Mouse (Mus musculus): ENCODE measurements at regions not wholly inside any gene's neighbourhood (a gene's known extent, or its start where the extent isn't known, plus 50 kb on each side); places are given as distances from the start of the nearest gene placed in this dataset.

DNA sequence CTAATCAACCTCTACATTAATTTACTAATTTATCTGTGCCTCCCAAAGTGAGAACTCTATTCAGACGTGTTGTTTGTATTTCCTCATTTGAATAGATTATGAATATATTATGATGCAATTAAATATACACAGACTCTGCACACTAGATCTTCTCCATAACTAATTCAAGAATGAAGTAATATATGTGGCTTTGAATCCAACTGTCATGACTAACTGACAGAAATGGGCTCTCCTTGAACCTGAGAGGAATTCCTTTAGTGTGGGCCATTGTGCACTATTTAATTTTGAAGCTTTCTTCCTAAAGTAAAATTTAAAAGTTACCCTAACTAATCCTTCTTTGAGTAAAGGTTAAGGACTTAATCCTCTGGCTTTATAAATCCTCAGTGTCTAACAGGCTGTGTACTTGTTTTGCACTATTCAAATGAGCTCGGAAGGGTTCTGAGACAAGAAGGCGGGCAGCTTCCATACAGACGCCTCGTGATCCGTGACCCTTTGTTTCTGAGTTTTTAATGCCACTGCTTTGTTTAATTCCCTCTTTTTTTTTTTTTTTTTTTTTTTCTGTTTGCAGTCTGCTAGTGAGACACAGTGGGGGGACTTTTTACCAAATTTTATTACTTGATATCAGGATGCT is 128.0 kb upstream of the Sox2 start:
- no peak for DNase-seq

GRCm38 (mm10) chr3:34521357-34522053 is 128.7 kb upstream of the Sox2 start:
- DNase-seq = no peak

GRCm38 (mm10) chr3:34512503-34513145 is 137.6 kb upstream of the Sox2 start:
- DNase-seq = no peak

GRCm38 (mm10) chr3:34510723-34511122 is 139.5 kb upstream of the Sox2 start:
- no peak for DNase-seq

- no peak for DNase-seq
These were observed 141.0 kb upstream of the Sox2 start for GRCm38 (mm10) chr3:34509160-34509559.

DNA sequence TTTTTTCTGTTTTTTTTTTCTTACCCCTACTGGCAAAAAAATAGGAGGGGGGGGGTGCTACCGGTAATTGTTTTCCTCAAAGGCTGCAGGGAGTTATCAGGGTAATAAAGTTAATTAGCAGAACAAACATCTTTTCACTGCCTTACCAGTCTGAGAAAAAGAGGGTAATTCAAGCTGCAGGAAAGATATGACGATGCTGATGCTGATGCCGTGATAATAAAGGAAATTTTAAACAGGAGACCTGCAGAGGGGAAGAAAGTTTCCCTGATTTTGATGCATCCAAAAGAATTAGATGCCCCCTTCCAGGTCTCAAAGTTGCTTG is 145.7 kb upstream of the Sox2 start:
- DNase-seq = no peak

GRCm38 (mm10) chr3:34503874-34504572 is 146.2 kb upstream of the Sox2 start:
- DNase-seq = no peak

DNA sequence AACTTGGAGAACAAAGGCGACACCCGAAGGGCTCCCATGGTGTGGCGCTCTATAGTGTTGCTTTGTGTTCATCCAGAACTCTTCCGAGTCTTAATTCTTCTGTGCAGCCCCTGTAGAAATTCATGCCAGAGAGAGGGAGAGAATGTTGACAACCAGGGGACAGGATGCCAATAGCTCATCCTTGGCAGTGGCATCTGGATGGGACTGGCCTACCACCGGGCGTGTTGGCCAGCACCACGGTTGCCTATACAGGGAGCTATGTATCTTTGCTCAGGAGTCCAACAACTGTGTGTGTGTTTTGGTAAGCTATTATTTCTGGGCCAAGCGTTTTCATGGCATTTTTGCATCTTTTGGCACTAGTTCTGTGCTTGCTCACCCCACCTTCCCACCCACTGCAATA is 153.4 kb upstream of the Sox2 start:
- no peak for DNase-seq

- DNase-seq = no peak
These were observed 154.6 kb upstream of the Sox2 start for GRCm38 (mm10) chr3:34495615-34496014.

DNA sequence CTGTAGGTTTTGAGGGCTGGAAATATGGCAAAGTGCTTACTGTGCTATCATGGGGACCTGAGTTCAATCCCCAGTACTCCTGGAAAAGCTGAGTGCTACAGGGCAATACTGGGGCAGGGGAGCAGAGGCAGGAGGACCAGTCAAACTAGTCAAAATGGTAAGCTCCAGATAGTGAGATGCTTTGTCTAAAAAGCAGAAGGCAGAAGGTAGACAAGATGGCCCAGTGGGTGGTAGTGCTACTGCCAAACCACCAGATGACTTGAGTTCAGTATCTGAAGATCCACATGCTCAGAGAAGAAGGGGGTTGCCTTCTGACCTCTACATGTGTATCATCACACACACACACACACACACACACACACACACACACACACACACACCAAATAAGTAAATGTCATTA is 156.3 kb upstream of the Sox2 start:
- DNase-seq = no peak

GRCm38 (mm10) chr3:34489008-34489407 is 161.2 kb upstream of the Sox2 start:
- no peak for DNase-seq

GRCm38 (mm10) chr3:34486441-34487050 is 163.7 kb upstream of the Sox2 start:
- DNase-seq = peak in 1 of 2 experiments; percentile 2

DNA sequence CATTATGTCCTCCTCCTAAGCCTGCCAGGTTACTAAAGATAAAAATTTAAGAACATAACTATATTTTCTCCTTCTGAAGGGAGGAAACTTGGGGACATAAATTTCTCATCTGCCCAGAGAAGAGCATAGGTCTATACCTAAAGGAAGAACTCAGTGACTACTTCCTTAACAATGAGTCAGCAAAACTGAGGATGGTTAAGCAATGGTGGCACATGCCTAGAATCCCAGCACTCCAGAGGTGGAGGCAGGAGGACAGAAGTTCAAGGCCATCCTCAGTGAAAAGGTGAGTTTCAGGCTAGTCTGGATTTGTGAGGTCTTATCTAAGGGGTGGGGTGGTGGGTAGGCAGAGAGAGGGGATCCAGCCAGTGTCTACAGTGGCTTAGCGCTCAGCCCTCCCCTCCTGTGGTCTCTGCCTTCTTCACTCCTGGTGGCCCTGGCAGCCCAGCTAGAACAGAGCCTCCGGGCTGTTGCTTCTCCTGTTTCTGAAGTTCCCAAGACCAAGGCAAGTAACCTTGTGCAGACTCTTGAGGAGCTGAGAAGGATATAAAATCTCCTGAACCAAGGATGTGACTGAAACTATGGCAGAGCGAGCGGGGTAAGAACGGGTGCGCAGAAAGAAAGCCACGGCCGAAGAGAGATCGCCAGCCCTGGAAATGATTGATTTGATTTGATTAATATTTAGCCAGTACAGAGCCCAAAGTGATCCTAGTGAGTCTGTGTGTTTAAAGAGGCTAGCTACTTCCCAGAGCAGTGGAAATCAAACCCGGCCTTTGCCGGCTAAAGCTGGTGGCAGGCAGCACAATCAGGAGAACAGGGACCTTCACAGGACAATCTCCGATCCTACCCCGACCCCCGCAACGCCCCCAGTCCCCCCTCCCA is 164.6 kb upstream of the Sox2 start:
- peak; percentile 52 to 69 for DNase-seq

DNA sequence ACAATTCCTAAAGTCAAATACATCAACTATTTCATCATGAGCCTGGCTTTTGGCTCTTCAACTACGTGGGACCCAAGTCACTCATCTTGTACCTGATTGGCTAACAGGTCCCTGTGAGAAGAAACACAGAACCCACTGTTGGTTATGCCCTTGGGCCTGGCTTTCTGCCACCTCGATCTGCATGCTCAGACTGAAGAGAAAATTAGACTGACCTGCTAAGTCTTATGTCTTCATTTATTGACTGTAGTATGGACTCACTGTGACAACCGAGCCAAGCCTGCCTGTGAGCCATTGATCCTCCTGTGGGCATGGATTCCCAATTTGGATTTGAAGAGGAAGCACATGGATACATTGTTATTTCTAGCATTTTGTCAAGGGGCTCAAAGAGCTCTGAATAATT is 166.3 kb upstream of the Sox2 start:
- peak in 1 of 2 experiments; percentile 2 for DNase-seq

DNA sequence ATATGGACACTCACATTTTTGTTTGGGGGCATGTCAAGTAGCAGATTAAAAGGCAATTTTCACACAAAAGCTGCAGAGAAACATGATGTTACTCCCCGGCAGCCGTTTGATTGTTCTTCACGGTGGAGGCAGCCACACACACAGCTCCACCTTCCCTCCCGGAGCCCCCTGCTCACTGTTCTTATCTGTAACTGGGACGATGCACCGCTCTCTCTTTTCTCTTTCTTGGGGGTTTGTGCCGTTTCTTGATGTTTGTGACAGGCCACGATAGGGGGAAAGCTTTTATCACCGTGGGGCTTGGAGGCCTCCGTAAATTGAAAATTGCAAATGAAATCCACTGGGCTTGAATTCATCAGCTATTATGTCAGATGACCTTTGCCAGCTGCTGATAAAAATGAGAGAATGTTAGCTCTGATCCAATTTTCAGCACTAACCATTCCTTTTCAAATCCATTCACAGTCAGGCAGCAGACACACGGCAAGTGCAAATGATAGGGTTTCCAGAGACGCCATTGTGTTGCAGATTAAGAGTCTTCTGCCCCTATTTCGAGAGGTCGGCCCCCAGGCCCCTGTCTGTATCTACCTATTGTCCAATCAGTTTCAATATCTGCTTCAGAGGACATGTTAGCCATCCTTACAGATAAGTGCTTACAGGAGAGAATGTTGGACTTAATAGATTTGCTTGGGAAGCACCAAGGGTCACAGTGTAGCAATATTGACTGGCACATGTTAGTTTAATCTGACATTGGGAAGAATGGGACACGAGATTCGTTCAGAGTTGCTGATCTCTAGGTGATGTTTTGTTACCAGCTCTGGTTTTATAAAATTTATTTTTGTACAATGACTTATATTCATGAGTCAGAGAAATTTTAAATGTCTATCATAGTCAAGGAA is 168.1 kb upstream of the Sox2 start:
- no peak for DNase-seq

- DNase-seq = no peak
These were observed 168.9 kb upstream of the Sox2 start for GRCm38 (mm10) chr3:34481314-34481713.

GRCm38 (mm10) chr3:34474126-34474525 is 176.1 kb upstream of the Sox2 start:
- no peak for DNase-seq

DNA sequence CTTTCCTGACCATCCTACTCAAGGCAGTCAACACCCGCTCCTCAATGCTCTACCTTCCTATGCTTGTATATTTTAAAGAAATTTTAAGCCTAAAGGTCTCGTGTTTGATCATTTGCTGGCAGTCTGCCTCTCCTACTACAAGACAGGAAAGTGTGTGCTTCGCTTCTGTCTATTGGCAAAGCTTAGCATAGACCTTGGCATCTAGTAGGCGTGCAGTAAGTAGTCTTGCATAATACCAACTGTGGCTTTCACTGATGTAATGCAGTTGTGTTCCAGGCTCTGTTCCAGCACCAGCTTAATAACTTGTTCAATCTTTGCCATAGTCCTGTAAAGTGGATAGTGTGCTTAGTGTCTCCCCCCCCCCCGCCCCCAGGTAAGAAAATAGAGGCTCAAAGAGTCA is 179.5 kb upstream of the Sox2 start:
- DNase-seq = no peak

DNA sequence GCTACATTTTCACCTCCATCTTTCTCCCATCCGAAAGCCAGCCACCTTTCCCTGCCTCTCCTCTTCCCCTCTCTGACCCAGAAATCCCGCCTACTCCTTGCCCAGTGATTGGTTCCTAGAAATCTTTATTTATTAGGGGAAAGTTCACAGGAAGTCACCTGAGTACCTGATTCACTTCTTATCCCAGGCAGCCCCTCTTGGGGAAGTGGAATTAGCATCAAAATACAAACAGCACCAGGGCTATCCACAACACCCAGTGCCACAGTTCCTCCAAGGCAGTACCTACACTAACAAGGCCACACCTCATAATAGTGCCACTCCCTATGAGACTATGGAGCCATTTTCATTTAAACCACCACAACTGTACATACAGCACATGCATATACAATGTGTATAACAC is 180.3 kb upstream of the Sox2 start:
- DNase-seq = no peak

DNA sequence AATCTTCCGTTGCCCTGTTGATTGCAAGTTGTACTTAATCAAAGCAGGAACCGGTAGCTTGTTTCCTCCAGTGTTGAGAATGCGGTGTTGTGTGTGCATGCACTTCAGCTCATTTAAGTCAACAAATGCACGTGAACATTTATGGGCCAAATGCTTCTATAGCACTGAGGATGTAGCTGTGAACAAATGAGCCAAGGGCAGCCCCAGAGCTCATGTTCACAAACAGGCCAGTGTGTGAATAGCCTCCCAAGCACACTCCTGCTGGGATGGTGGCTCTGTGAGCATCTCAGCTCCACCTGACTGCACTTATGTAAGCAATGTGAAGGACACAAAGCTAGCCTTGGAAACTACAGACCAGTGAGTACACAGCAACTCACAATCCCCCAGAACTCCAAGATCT is 183.9 kb upstream of the Sox2 start:
- no peak for DNase-seq

Measured in kidney, postnatal 25 days (tissue).